Mouse (Mus musculus) Muller cell, postnatal 12 days (primary cell): ENCODE measurements at regions not wholly inside any gene's neighbourhood (a gene's known extent, or its start where the extent isn't known, plus 50 kb on each side); places are given as distances from the start of the nearest gene placed in this dataset.
A peak's percentile ranks its signal among the peaks of the same experiment; 100 is the strongest.
"Not testable (repeated sequence)": the region's sequence is repeated elsewhere in the genome, so short reads cannot be mapped to it uniquely, and the experiment has no call there.

Experiments used
- DNase-seq: peaks from one replicate; pipeline ENCODE4 v3.0.0-alpha.2; 2015; ENCODE audit errors: inconsistent ontology term

DNA sequence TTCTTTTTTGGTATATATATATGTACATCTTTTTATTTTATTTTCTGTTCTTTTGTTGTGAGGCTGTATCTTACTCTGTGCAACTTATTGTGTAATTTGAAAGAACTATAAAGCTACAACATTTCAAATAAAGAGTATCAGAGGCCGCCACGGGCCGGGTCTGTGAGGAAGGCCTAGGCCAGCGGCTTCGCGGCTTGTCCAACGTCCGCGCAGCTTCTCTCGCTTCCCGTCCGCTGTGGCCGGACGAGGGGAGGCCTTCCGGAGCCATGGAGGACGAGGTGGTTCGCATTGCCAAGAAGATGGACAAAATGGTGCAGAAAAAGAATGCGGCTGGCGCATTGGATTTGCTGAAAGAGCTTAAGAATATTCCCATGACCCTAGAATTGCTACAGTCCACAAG, 167.4 kb downstream of the Kif21a start:
- DNase-seq: not testable (repeated sequence)

DNA sequence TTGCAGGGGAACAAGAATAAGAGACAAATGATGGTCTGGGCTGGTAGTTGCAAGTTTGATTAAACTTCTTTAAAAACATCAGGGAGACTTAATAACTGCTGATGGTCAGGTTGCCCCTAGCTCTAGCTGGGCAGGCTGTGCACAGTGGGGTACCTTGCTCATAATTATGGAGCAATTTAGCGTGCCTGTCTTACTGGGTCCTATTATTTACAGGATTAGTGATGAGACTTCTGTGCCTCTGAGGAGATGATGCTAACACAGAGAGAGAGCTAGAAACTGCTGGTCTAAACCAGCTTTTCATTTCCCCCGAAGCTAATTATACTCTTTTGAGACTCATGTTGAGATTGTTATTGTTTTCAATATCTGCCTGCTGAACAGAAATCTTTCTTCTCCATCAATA, 180.3 kb downstream of the Kif21a start:
- DNase-seq: no peak

DNA sequence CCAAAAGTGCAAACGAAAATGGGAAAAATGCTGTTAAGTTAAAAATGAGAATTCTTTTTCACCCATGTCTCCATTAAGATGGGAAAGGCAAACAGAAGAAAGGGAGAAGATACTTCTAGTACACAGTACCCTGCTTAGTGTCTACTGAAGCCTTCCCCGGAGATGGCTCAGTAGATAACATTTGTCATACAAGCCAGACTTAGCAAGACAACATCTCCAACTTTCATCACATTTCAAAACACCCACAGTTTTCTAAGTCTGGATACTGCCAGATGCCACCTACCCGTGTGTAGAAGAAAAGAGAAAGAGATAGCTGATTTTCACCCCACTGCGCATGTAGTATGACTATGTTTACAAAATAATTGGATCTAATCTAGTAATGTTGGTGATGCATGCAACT, 174.5 kb upstream of the Cpne8 start:
- not testable (repeated sequence) for DNase-seq

DNA sequence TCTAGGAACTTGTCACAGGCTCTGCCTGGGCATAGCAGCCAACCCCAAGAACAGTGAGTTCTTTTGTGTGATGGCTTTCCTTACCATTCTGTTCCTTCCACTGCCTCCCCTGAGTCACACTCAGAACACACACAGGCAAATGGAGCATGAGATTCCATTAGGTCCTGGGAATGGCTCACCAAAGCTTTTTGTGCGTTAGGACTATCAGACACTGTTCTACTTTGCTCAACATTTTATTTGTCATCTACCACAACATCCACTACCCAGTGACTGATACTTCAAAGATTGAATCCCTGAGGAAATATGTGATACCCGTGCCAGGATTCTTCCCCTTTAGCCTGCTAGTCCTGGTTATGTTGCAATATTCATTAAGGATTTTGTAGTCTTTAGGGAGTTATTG, 172.8 kb upstream of the Cpne8 start:
- DNase-seq: peak; percentile 92

DNA sequence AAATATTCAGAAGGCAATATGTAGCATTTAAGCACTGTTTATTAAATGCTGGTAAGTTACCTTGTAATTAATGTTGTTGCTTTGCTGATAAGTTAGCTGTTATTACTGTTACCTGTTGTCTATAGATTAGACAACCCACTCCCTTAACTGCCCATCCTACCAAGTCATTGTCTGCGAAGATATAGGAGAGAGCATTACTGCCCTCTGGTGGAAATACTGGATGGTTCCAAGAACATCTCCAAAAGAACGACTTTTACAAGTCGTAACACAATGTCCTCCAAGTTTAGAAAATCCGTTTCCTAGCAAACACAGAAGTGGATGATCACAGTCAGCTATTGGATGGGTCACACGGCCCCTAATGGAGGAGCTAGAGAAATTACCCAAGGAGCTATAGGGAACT, 162.2 kb upstream of the Cpne8 start:
- no peak for DNase-seq

DNA sequence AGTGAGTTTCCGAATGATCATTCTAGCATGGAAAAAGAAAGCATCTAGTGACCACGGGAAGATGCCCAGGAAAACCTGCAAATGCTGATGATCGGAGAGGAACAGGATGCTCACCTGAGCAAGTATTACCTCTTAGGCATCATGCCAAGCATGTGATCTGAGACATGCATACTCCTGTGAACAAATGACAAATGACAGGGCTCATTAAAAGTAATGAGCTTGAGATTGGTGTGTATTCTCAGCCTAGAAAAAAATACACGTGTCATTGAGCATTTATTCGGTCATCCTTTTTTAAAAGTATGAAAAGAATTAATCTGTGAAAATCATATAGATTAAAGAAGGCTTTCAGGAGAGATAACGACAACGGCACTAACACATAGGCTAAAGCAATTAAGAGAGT, 156.4 kb upstream of the Cpne8 start:
- DNase-seq: no peak

DNA sequence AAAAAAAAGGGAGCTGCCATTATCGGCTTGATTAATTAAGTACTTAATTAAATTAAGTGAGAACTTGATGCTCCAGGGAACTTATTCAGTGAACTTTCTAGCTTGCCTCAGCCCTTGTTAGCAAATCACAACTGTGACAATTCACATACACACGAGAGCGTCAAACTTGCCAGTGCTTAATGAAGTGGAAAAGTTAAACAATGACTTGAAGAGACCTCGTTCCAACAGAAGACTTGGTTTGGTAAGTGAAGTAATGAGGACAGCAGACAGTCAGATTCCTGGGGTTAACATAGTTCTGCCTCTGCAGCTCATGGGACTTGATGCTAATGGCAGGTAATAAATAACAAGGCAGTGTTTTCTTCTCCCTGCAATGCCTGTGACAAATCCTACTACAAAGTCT, 148.6 kb upstream of the Cpne8 start:
- DNase-seq: peak; percentile 97

DNA sequence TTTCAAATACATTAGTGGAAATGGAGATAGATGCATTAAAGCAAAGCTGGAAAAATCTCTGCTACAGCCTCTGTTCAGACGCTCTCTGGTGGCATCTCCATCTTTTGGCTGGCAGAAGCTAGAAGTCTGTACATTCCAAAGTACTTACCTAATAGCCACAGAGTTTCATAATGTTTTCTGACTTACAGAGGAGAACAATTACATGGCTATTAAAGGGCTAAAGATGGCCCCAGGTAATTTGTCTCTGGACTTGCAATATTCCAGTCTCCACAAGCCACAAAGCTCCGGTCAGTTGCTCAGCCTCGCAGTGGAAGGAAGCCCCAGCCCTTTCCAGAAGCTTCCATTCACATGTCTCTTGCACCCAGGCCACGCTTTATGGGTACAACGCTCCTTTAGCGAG, 143.1 kb upstream of the Cpne8 start:
- DNase-seq: peak; percentile 78

DNA sequence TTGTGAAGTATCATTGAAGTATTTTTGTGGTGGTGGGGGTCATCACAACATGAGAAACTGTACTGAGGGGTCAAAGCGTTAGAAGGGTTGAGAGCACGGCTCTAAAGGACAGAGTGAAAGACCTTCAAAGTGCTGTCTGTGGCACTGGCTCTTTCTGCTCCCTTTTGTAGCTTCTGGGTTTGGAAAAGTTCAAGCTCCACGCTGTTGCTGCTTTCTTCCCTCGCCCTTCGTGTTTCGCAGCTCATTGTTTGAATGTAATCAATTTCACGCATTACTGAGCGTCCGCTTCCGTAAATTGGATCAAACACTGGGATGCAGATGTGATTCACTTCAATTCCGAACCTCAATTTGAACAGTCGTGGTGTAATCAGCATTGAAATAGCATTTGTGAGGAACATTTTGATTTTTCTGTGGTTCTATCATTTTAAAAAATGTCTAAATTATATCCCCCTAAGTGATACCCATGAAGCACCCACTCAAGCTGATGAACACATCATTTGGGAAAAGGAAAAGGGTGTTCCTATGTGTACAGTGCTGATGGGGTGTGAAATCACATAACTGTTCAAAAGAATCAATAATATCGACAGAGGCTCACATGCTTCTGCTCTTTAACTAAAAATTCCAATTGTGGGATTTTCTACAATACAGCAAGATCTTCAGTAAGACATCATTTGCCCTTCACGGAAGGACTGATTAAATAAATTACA, 140.9 kb upstream of the Cpne8 start:
- peak; percentile 94 for DNase-seq

DNA sequence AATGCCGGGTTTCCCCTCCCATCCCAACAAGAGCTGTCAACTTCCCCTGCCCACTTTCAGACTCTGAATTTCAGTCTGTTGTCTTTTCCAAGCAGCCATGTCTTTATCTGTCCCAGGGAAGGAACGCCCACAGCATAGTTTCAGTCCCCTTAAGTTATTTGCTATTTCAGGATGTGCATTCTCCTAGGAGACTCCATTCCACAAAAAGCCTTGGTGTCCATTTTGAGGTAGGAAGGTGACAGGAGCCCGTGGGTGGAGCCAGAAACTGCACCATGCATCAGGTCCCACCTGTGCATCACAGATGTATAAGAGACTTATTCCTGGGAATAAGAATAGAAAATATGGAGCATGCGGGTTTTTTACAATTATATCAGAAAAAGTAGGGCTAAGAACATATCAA, 138.9 kb upstream of the Cpne8 start:
- DNase-seq: no peak

DNA sequence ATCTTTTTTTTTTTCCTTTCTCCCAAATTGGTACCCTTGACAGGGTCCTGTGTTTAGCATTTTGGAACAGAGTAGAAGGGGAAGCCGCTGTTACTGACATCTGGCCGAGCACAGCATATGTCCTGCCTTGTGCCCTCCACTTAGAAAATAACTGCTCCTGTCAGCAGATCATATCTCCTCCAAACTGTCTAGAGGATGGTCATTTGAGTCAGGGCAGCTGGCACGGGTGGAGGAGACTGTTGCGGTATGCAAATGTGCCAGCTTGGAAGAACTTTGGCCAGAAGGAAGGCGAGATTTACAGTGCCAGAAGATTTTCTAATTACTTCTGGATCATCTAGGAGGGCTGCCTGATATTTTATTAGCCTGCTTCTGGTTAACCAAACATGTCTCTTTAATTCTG, 134.7 kb upstream of the Cpne8 start:
- DNase-seq: peak; percentile 38

DNA sequence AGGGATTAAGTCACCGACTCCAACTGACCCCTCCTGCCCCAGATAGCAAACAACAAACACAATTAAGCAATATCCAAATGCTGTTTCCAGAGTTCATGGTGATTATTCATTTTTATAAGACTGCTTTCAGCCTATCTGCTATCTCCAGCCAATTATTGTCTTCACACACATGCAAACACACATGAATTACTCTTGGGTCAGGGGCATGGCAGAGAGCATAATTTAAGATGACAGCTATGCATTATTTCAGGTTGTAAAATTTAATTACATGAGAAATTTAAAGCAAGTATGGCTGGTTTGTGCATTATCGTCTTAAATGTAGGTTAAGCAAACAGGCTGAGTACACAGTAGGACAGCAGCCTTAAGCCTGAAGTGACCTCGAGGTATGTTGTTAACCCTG, 131.1 kb upstream of the Cpne8 start:
- DNase-seq: no peak

DNA sequence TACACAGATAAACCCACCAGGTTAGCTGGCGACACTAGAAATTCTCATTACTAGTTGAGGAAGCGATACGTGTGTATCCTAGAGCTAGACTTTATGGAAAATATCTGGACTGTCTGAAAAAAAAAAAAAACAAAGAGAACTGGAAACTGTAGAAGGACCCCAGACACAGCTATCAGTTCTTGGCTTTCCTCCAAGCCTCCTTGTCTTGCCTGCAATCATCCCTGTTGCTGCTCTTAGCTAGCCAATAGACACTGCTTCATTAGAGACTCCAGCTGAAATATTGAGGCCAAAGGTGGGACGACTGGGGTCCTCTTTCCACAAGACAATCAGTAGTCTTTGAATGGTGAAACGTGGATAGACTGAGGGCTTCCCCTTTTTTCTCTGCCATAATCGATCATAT, 129.0 kb upstream of the Cpne8 start:
- DNase-seq: no peak

DNA sequence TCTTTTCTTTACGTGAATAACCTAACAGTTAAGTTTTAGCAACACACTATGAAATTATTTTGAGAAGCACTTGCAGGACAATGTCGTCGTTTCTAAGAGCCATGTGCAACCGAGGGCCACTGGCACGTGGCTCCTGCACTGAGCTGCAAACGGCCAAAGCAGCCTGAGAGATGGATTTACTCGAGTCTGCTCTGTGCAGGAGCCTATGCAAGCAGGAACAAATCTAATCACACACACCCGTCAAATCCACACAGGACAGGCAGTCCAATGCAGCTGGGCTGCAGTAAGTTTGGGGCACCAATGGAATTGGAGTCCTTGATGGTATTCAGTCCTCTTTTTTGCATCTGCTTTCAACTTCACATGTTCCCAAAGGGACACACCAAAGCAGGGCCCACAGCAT, 118.8 kb upstream of the Cpne8 start:
- DNase-seq: no peak

DNA sequence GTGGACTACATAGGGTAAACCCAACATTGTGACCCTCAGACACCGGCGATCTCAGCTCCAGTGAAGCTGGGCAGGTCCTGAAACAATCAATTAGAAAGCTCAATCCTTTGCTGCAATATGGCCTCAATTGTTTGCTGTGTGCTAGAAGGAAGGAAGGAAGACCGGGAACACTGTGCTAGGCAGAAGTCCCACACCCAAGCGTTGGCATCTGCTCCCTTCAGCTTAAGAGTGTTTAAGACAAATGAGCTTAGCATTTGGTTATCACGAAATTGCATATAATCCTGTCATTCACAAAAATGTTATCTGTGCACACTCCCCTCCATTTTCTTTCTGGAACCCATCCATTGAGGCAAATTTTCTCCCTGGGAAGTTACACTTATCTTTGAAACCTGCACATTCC, 110.7 kb upstream of the Cpne8 start:
- no peak for DNase-seq

DNA sequence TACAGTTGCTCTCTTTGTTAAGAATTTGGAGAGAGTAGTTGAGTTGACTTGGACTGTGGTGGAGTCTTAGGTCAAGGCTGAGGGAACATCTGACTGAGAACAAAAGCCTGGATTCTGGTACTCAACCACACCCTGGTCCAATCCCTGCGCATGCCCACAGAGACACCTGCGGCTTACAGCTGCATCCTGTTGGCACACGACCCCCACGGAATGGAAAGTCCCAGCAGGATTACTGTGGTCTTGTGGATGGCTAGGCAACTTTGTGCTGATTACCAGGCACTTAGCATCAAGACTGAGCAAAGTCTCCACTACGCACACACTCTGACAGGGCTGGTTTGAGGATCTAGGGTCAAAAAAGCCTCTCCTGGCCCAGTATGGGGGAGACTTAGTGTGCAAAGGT, 105.5 kb upstream of the Cpne8 start:
- DNase-seq: peak; percentile 14

DNA sequence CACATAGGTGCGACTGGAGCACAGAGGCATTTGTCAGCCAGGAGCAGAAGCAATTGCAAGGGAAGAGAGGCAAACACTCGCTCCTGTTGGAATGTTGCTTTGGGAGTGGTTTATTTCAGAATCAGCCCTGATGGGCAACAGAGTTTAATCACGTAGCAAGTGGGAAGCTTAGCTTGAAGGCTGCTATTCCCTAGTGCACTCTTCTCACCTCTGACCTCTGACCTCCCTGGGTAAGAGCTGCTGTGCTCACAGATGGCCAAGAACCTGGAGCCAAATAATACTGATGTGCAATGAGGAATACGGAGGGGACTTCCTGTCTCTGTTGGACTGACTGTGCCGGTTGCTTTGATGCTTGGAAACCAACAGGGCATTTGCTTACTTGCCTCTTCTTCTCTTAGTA, 88.3 kb upstream of the Cpne8 start:
- no peak for DNase-seq

DNA sequence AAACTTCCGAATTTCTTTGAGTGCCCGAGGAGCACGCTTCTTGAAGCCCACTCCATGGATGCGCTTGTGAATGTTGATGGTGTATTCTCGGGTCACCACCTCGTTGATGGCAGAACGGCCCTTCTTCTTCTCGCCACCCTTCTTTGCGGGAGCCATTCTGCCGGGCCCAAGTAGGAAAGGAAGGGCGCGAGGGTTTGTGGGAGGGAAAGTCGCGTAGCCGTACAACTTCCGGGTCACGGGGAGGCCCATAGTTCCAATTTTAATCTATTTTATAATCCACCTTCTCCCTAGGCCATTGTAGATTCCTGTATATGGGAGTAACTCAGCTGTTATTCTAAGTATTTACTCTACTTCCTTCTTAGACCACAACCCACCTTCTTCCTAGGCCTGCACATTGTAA, 85.3 kb upstream of the Cpne8 start:
- not testable (repeated sequence) for DNase-seq

DNA sequence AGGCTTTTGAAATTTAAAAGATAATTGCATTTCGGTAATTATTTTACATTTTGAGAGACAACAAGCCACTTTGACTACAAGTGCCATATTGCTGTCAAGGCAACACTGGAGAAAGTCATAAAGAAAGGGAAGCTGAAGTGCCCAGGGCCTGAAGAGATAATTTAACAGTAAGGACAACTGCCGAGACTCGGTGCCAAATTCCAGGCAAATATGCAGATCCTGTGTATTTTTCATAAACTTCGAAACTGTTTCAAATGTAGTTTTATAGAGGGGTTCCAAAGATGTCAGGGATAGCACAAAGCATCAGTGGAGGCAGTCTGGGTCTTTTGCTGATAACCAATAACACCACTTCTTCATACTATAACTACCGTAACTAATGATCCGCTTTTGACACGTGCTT, 54.7 kb upstream of the Cpne8 start:
- DNase-seq: no peak
